Mouse (Mus musculus) adrenal gland, adult 18-20 months (tissue): ENCODE measurements at regions not wholly inside any gene's neighbourhood (a gene's known extent, or its start where the extent isn't known, plus 50 kb on each side); places are given as distances from the start of the nearest gene placed in this dataset.
"Not testable (repeated sequence)": the region's sequence is repeated elsewhere in the genome, so short reads cannot be mapped to it uniquely, and the experiment has no call there.

Experiments
- DNase-seq, 2 experiments: peaks; one replicate each; pipeline ENCODE4 v3.0.0; 2021 to 2022; ENCODE audit warnings: low spot score in 2 of 2

DNA sequence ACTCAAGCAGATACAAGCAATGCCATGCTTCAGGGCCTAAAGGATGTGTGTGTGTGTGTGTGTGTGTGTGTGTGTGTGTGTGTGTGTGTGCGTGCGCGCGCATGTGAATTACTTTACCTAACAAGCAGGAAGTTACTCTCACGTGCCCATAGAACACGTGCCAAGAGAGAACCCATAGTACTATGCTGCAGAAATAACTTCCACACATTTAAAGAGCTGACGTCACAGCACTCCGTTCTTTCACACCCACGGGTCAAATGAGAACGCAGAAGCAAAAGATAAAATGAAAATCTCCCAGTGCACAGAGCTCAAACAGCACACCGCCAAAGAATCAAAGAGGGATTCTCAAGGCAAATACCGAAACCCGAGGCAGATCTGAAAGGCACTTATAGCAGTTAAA lies 195.9 kb downstream of the Unc5cl start:
- DNase-seq: no peak

DNA sequence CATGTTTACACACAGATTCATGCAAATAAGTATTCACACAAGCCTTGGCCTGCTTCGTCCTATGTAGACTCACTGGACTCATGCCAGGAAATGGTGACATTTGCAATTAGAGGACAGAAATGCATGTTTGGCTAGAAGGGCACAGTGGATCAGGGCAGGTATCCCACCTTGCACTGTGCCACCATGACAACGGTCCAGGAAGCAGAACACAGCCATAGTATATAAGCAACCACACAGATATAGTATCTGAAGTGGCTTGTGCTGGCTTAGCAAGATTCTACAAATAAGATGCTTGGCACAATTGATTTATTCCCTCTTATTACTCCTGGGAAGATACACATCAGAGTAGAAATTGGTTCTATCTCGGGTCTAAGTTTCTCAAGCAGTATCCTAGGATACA lies 218.0 kb downstream of the Unc5cl start:
- DNase-seq: no peak

DNA sequence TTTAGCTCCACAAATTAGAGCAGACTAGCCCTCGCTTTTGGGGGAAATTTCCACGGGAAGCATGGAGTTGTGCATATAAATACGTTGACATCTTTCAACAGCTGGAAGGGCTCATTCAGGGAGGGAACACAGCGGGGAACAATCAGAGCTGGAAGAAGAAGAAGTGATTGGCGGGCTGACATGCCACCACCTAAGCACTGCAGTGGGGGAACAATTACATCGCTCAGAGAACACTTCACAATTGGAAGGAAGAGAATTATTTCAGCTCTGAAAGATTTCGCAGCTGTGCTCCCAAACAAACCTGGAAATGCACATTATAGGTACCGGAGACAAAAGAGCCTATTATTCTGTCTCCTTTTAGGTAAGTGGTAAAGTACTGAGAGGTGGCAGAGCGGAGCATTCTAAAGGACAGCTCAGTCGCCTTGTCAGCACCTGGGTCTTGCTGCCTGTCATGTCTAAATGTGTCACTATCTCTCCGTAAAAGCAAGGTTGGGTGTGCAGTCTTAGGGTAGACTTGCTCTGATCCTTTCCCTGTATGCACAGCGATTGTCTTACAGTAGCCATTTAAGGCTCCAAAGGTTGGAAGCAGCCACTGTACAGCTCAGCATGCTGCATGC lies 223.6 kb downstream of the Unc5cl start:
- DNase-seq: no peak

DNA sequence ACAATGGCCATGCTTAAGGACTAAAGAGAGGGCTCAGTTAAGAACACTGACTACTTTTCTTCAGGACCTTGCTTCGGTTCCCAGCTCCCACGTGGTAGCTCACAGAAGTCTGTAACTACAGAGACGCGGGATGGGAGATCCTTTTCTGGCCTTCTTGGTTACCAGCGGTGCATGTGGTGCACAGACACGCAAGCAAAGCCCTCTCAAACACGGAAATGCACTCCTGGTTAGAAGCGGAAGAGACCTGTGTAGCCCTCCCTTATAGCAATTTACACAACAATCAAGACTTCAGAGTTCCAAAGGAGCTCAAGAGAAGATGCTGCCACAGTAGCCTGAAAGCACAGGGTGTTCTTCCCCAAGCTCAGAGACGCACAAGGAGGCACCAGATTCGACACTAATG lies 225.6 kb downstream of the Unc5cl start:
- no peak for DNase-seq

DNA sequence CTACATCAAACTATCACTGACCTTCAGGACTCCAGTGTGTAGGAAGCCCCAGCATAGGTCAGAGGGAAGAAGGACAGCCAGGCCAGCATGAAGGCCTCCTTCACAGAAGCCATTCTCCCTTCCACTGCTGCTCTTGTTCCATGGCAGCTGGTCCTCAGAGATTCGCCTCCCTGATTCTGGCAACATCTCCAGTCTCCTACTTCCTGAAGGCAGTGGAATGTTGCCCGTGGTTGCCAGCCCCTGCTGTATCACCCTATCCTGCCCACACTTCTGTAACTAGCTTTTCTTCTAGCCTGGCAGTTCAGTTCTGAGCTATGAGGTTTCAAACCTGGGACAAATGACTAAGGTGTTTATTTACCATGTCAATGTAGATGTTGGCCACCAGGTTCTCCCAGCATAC lies 234.2 kb downstream of the Unc5cl start:
- DNase-seq: no peak

DNA sequence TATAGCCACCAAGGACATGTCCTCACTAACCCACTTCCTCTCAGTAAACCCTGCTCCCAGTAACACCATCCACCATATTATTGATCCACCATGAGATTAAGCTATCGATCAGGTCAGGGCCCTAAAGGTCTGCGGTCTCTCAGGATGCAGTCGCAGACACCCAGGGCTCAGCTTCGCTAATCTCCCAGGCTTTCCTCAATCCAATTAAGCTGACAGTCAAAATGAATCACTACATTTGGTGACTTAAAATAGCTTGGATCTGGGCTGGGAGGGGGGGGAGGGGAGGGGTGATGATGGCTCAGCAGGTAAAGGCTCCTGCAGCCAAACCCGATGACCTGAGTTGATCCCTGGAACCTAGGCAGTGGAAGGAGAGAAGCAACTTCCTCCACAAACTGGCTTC lies 233.7 kb upstream of the Lrfn2 start:
- DNase-seq: no peak

DNA sequence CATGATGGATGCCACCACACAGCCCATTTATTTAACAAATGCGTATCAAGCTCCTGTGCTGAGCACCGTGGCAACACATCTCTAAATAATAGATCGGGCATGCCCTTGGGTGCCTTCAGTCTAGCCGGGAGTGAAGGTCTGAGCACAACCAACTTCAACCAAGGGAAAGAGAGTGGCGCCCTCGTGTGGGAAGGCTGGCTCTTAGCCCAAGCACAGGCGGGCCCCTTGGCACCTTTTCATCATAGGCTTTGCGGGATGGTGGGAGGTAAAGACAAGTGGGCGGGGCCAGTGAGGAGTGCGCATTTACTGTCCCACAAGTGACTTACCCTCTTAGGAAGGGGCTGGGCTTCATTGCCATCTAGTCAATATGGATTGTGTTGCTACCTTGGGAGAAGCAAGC lies 231.6 kb upstream of the Lrfn2 start:
- DNase-seq: no peak

DNA sequence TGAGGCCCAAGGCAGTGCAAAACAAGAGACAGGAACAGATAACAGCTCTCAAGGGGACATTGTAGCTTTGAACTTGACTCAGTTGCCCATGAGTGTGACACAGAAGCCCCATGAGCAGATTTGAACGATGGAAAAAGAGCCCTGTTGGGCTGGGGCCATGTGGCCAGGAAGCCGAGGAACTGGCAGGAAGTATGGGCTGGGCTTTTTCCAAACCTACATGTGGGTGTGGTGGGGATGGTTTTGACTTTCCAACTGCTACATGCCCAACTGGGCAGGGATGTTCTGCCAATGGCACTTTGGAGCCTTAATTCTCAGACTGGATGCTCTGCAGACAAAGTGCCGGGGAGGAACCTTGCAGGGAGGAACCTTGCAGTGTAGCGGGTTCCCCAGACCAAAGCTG lies 211.7 kb upstream of the Lrfn2 start:
- no peak for DNase-seq

DNA sequence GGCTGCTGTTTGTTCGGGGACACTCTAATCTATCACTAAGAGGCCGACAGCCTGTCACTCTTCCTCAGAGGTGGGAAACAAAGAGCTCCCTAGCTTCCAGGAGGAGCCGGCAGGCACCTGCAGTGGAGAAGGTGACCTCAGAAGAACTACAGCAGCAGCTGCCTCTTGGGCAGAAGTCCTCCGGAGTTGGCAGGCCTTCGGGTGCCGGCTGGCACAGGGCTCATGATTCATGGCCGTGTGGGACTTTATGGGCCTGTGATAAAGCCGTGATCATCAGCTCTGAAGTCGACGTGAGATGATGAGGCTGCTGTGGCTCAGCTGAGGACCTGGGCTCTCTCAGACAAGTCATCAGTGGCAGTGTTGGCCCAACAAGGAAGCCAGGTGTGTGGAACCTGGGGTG lies 208.9 kb upstream of the Lrfn2 start:
- DNase-seq: no peak

DNA sequence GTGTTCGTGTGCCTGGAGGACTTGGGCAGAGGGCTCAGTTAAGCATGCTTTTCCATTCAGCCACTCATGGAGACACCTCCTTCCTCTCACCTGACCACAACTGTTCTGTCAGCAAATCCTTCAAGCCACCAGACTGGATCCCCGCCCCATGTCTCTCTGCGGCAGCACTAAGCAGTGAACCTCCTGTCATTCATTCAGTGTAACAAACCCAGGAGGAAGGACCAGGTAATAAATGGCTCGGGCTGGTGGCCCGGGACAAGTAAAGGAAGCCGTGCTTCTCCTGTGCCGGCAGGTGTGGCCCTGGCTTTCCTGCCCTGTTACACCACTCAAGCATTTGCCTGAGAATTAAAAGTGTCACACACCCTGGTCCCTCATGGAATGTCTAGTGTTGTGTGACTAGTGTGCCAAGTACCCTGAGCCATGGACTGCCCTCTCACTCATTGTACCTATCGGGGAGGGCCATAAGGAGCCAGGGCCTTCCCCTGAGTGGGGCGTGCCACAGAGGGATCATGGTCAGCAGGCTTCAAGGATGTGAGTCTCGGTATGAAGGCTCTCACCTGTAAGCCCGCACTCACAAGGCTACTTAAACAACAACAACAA lies 207.6 kb upstream of the Lrfn2 start:
- DNase-seq: no peak

DNA sequence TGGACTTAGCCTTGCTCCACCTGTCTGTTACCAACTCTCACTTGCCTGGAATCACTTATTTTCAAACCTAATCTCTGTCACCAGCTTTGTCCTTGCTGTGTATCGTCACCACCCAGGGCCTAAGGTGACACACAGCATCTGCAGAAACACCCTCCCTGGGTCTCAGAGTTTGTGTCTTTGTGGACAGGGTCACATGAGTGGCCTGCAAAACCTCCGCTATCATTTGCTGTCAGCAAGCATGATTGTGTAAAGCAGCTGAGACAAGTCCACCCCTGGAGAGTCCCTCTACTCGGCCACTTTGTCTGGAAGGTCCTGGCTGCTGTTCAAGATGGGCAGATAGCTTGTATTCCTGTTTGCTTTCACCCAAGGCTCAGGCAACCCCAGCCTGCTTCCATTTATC lies 205.7 kb upstream of the Lrfn2 start:
- no peak for DNase-seq

DNA sequence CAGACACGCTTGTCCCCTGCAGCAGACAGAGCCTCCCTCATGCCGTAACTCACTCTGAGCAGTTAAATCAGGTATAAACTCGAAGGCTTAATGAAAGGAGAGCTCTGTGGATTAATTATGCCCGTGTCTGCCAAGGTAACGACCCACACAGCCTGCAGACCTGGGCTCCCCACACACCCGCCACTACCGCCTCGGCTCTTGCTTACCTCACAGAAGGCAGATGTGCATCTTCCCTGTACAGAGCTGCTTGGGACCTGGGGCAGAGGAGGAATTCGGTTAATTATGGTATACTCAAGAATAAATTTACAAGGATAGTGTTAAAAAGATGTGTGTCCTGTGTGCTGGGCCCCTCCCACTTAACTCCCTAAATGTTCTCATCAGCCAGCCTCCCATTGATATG lies 198.4 kb upstream of the Lrfn2 start:
- DNase-seq: no peak

DNA sequence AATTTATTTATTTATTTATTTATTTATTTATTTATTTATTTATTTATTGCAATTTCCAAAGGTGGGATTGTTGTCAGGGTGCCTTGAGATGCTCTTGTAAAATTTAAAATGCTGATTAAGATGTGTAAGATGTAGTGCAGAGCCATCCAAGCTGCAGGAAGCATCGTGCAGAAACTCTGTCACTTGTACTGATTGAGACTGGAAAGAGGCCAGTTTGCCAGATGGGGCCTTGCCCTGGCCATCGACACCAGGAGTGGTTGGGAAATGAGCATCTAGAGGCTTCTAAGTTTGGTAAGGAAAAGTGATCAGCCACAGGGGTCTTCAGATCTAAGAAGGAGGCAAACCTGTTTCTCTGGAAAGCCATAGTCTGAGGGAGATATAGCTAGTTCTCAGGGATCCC lies 195.0 kb upstream of the Lrfn2 start:
- DNase-seq: not testable (repeated sequence)

DNA sequence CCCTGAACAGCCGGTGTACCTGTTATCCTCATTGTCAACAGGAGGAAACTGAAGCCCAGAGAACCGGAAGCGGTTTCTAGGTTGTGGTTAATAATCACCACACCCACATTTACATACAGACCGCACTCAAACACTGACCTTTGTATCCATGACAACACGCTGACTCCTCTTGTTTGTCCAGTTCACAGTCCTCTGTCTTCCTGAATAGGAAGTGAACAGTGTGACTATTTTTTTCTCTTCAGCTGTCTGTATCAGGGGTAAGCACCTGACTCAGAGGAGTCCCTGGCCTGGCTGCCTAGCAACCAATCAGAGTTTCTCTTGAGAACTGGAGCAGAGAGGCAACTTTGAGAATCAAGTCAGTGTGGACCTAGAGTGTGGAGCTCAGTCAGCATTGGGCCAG lies 193.5 kb upstream of the Lrfn2 start:
- DNase-seq: no peak

DNA sequence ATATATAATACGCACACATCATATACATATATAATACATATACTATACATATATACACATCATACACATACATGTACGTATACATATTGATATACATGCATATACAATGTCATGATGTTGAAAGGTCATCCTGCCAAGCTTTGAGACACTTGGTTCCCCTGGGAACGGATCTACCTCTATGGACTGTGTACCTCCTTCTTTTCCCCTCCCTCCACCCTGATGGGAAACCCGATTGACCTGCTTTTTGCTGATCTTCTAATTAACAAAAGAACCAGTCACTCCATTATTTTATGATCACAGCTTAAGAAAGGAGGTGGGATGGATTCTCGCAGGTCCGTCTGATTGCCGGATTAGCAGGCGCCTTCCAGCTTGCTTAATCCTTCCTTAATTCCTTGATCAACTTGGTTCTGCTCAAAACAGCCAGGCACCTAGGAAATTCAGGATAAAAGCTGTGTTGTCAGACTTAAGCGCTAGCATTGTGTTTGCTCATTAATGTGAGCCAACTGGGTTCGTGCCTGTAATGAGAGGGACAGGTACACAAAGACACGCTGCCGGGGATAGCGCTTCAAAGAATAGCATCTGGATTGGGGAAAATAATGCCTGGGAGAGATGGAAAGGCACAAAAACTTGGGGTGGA lies 189.3 kb upstream of the Lrfn2 start:
- DNase-seq: no peak

DNA sequence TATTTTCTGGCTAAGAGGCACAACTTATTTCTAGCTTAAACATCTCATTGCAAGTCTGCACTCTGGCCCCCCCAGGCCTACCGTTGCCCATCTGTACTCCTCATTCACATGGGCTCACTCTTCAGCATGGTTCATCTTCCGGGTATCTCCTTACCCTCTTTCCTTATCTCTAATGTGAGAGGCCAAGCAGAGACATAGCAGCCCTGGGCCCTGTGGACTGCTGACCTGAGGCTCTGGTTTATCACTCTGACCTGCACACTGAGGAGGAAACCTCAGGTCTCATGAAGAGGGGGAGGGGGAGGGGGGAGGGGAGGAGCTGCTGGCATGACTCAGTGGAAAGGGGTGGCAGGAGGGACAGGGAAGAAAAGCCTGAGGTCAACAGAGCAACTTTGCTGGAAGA lies 162.1 kb upstream of the Lrfn2 start:
- DNase-seq: no peak

DNA sequence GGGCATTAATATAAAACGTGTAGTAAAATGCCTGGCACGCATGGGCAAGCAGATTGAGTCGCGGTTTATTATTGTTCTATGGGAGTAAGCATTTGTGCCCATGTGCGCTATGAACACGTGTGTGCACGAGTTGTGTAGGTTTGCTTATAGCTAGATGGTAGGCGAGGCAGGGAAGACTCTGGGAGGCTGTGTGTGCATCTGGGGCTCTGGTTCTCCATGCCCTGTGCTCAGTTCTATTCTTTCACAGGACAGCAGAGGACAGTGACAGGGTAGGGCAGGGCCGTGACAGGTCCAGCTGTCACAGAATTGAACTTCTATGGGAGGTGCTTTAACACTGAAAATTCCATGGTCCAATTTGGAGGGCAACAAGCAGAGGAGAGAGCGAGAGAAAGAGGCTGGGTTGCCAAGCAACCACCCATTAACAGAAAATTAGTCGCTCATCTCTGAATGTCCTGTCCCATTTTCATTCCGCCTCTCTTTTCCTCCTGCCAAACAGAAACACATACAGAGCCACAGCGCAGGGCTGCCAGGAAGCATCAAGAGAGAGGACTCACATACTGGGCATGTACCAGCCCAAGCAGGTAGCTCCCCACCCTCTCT lies 160.4 kb upstream of the Lrfn2 start:
- no peak for DNase-seq

DNA sequence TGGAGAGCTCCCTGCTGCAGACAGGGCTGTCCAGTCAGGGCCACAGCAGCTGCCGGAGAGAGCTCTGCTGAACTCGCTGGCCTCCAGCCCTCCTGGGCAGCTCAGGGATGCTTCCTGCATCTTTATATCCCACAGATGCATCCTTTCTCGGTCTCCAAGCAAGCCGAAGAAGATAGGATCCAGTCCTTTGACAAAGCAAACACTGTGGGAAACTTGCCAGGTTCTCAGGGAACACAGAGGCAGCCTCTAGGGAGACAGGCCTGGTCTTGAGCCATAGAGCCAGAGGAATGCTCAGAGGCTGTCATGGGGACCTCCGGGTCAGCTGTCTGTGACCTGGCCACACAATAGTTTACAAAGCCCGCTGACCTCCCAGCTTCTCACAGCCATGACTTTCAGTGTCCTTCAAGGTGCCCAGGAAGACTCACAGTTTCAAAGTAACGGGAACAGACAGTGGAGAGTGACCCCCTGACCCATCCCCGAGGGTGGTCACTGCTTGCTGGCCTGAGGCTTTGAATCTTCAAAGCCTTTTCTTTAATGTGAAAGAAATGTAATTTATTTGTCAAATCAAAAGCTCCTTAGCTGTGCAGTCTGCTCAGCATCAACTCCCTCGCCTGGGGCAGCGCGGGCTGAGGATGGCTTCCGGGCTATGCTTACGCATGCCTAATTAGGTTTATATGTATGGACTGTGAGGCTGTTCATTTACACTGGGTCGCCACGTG lies 157.8 kb upstream of the Lrfn2 start:
- DNase-seq: no peak

DNA sequence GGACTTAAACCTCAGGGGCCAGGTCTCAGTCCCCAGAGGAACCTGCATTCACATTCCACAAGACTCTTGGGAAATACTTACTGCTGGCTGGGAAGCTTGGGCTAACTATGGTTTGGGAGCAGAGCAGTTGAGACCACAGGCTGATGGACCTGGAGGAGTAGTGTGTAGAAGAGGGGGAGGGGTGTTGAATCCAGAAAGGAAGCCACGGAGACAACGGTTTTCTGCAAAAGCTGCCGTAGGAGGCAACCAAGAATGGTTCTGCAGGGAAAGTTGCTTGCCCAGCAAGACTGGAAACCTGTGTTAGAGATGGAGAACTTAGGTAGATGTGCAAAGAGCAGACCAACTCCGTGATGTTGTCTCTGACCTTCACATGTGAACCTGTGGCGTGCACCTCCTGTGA lies 156.7 kb upstream of the Lrfn2 start:
- DNase-seq: no peak

DNA sequence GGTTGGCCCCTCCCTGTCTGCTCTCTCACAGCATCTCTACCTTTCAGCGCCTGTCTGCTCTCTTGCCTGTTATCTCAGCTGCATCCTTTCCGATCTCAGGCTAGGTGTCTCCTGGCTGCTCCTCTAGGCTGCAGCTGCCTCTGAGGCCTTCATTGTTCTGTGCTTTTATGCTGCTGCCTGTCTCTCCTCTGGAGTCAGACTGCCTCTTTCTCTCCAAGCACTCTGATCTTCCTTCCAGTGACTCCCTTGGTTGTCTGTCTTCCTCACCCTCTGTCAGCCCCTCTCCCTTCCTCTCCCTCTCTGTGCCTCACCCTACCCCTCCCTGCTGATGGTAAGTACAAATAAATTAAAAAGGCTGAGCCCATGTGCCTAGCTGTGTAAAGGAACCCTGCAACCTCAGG lies 155.7 kb upstream of the Lrfn2 start:
- DNase-seq: no peak

DNA sequence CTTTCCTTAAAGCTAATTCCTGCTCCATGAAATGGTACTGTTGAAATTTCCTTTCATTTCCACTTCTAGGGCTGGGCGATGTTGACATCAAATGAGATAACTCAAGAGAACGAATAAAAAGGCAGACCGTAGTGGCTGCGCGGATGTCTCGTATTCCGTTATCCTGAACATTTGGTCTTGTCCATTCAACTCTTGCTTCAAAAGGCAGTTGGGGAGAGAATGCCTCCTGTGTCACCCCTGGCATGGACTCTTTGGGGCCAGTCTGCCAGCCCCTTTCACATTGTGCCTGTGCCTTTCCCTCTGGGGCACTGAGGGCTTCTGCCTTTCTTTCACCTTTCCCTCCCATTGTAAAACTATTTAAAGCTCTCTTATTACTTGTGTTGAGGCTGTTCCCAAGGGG lies 152.0 kb upstream of the Lrfn2 start:
- no peak for DNase-seq

DNA sequence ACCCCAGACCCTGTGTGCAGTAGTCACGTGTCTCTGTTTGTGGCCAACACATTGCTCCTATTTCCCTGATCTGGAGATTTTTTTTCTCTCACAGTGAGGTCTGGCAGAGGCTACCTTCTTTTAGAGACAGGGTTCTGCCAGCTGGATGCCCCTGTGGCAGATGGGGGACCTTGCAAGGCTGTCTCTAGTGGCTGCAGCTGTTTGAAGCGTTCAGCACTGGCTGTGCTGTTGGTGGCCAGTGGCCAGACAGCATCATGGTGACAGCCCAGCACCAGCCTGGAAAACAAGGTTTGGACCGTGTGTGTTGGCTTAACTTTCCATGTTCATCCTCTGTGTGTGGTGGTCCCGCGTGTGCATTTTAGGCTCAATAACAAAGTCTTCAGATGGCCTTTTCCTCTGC lies 147.8 kb upstream of the Lrfn2 start:
- no peak for DNase-seq
